Mouse (Mus musculus): ENCODE data around the gene Prl3d2.
"Not testable (repeated sequence)": the region's sequence is repeated elsewhere in the genome, so short reads cannot be mapped to it uniquely, and the experiment has no call there.

Prl3d2 gene

DNA sequence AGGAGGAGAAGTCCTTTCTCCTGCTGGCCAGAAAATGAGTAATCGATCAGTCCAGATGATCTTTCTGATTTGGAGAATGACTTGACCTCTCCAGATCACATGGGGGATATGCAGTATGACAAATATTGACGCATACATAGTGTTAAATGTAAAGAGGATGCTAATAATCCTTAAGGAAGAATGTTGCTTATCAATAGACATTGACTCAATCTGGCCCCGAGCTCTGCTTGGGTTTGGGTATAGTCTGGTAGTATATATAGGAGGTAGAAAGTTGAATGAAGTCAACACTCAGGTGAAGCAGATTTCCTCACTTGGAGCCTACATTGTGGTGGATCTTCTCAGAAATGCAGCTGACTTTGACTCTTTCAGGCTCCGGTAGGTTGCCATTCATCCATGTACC, at the start of gene Prl3d2:
Gene Prl3d2, plus strand, starts transcription at position 301 of the 400 bp plus-strand sequence.
- DNase-seq, result not testable (repeated sequence)

DNA sequence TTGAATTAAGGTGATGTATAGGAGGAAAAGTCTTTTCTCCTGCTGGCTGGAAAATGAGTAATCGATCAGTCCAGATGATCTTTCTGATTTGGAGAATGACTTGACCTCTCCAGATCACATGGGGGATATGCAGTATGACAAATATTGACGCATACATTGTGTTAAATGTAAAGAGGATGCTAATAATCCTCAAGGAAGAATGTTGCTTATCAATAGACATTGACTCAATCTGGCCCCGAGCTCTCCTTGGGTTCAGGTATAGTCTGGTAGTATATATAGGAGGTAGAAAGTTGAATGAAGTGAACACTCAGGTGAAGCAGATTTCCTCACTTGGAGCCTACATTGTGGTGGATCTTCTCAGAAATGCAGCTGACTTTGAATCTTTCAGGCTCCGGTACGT, 27.6 kb upstream of the Prl3d2 start, which contains the start of gene Prl3d1:
Gene Prl3d1, plus strand, starts transcription at position 301 of the 400 bp plus-strand sequence.
- not testable (repeated sequence) for DNase-seq

DNA sequence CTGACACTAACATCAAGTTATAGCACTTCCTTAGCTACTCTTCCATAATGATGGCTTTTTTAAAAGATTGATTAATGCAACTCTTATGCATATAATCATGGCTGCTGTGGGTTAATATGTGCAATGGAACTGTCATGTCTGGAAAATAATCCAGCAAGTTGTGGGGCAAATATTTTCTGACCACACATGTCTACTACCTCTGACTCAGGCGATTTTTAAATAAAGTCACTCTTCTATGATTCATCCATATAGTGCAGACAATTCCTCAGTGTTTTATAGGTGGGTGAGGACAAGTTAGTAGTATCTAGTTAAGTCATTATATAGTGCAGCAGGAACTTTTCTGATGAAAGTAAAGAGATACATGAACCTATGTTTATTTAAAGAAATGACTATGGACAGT, 26.8 kb downstream of the Prl3d2 start:
- DNase-seq, result no peak

DNA sequence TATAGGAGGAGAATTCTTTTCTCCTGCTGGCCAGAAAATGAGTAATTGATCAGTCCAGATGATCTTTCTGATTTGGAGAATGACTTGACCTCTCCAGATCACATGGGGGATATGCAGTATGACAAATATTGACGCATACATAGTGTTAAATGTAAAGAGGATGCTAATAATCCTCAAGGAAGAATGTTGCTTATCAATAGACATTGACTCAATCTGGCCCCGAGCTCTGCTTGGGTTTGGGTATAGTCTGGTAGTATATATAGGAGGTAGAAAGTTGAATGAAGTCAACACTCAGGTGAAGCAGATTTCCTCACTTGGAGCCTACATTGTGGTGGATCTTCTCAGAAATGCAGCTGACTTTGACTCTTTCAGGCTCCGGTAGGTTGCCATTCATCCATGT, 35.0 kb downstream of the Prl3d2 start, which contains the start of gene Prl3d3:
Gene Prl3d3, plus strand, starts transcription at position 301 of the 400 bp plus-strand sequence.
- not testable (repeated sequence) for DNase-seq
